Mouse (Mus musculus) naive thymus-derived CD4-positive, alpha-beta T cell, adult 2 months (primary cell): ENCODE measurements around the gene Bicc1.

Experiments
- DNase-seq: peaks from one replicate; pipeline ENCODE4 v3.0.0-alpha.2; 2011; ENCODE audit warnings: low read depth

Bicc1 gene

DNA sequence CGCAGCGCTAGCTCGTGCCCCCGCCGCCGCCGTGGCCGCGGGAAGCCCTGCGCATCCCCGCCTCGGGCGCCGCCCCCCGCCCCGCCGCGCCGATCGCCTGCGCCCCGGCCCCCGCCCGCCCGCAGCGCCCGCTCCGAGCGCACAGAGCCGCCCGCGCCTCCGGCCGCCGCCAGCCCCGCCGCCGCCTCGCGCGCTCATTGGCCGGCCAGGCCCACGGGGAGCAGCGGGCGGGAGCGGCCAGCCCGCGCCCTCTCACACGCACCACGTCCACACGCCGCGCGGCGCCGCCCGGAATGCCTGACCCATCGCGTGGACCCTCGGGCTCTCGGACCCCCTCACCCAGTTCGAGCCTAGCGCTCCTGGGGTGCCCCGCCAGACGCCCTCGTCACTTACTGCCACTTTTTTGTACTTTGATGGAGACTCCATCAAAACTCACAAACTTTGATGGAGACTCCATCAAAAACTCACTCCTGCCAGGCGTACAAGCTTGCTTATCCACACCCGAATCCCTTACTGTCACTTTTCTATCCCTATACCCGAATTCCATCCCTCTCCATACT is at the start of gene Bicc1:
Gene Bicc1 (minus strand): TSS at position 25 of the 560 bp plus-strand sequence.
- DNase-seq, result no peak

- no peak for DNase-seq
Measured at GRCm38 (mm10) chr10:71201512-71201911, 42.0 kb upstream of the Bicc1 start.

DNA sequence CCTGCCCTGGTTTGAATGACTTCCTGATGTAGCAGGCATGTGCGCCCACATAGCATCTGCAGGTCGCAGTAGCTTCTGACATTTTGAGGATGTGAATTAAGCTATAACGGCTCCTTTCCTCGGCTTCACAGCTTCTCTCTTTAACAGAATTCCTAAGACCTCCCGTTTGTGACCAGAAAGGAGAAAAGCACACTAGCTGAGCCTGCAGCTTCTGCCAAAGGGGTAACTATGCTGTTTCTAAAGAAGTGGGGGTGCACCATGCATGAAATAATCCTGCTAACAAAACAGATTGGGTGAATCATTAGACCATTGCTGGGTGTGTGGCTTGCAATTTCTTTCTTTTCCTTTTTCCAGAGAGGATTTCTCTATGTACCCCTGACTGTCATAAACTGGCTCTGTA is 41.5 kb upstream of the Bicc1 start:
- no peak for DNase-seq

GRCm38 (mm10) chr10:71198676-71199075 is 39.2 kb upstream of the Bicc1 start:
- DNase-seq, result no peak

DNA sequence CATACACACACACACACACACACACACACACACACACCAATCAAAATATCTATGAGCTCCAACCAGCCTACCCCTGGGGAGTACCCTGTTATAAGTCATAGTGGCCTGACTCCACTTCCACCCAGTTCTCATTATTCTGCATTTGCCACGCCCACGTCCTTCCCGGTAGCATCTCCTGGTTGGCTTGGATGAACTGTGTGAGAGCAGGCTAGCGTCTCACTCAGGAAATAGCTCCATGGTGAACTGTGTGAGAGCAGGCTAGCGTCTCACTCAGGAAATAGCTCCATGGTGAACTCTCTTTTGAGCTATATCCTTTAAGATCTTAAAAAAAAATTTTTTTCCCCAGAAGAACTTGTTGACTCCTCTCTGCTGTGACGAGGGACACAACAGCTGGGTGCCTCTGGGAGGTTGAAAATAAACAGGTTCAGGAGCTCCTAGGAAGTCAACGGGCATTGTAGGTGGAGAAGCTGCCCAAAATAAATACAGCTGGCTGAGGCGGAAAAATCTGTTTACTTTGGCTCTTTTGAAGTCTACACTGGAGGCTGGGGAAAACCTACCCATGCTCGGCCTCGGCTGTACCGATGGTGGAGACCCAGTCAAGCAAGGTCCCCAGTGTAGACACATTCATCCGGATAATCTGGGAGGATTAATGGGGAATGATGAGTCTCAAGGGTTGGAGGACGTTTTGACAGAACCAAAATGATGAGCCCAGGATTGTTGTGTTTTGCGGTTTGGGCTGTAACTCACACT is 37.7 kb upstream of the Bicc1 start:
- no peak for DNase-seq

DNA sequence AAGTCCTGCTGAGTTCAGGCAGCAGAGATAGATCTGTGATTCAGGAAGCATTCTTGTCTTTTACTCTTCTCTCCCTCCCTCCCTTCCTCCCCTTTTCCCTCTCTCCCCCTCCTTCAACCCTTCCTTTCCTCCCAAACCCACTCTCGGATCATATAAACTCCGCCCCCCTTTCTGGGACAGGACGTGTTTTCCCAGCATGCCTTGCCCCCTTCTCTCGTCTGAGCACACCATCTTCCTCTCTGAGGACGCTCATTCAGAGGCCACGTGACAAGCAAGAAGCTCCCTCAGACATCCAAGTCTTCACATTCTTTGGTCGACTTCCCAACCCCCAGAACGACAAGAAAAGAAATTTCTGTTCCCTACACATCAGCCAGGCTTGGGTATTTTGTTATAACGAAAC is 36.0 kb upstream of the Bicc1 start:
- no peak for DNase-seq

DNA sequence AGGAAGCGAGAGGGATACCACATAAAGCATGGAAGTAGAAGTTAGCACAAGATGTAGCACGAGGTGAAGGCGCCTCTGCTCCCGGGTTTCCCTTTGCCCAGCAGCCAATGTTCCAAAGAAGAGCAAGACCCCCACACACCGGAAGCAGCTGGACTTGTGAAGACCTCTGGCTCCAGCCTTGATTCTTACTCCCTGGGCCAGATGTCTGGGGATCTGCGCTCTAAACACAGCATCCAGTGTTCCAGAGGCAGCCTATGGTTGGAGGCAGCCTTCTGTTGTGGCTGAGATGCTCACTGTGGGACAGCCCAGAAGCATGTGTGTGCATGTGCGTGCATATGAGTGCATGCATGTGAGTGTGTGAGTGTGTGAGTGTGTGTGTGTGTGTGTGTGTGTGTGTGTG is 35.2 kb upstream of the Bicc1 start:
- no peak for DNase-seq

DNA sequence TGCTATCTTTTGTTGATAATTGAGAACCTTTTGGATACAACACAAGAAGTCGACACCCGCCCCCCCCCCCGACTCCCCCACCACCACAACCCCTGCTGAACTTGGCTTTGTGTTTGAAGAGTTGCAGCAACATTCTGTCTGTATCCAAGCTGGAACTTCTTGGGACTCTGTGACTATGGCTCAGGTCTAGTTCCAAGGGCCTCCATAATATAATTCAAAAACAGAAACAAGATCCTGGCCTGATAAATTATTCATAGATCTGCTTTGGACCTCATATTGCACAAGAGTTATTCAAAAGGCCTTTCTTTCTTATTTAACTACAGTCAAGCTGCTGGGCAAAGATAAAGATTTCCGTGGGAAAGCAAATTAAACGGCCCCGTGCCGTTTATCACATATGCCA is 33.8 kb upstream of the Bicc1 start:
- DNase-seq, result no peak

DNA sequence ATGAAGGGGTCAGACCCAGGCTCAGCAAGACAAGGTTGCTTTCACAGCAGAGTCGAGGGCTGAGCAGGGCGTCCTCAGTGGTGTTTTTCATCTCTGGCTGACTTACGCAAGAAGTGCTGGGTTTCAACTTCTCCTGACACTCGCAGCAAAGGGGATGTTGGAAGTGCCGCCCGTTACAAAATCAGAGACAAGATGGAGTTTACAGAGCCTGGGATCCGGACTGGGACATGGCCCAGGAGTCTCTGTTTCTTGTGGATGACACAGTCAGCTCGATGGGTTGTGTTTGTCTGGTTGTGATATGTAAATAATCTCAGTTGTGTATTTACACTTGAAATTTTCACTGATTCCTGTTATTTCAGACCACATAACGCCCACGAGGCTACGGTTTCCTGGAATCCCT is 33.4 kb upstream of the Bicc1 start:
- no peak for DNase-seq

- DNase-seq, result no peak
Measured at GRCm38 (mm10) chr10:71188681-71189080, 29.2 kb upstream of the Bicc1 start.

- DNase-seq, result no peak
Measured at GRCm38 (mm10) chr10:71185059-71185458, 25.6 kb upstream of the Bicc1 start.

GRCm38 (mm10) chr10:71183339-71184031 is 24.0 kb upstream of the Bicc1 start:
- DNase-seq, result no peak

DNA sequence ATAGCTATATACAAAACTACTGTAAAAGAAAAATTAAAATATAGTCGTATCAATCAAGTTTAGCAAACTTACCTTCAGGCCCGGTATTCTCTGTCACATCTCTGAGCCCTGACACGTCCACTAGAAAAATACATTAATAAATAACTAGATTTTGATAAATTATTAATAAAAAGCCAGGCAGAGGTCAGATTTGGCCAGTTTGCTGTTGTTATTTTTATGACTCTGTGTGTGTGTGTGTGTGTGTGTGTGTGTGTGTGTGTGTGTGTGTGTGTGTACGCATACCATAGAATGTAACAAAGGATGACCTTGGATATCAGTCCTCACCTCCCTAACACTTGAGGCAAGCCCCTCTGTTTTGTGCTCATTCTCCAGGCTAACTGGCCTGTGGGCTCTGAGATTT is 22.4 kb upstream of the Bicc1 start:
- no peak for DNase-seq

DNA sequence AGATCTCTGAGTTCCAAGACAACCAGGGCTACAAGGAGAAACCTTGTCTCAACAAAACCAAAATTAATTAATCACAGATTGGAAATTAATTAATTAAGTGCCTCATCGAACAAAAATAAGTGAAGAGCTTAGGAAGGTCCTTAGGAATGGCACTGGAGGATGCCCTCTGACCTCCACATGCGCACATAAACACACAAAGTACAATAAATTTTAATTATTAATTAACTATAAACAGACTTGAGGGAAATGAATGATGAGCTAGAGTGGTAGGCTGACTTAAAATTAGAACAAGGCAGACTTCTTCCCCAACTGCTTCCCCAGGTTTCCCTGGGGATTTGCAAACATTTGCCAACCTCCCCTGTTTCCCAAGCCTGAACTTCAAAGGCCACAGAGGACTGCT is 21.6 kb upstream of the Bicc1 start:
- no peak for DNase-seq

- DNase-seq, result no peak
Measured at GRCm38 (mm10) chr10:71180057-71180456, 20.6 kb upstream of the Bicc1 start.

GRCm38 (mm10) chr10:71177201-71177600 is 17.7 kb upstream of the Bicc1 start:
- no peak for DNase-seq

GRCm38 (mm10) chr10:71176341-71176740 is 16.8 kb upstream of the Bicc1 start:
- DNase-seq, result no peak

DNA sequence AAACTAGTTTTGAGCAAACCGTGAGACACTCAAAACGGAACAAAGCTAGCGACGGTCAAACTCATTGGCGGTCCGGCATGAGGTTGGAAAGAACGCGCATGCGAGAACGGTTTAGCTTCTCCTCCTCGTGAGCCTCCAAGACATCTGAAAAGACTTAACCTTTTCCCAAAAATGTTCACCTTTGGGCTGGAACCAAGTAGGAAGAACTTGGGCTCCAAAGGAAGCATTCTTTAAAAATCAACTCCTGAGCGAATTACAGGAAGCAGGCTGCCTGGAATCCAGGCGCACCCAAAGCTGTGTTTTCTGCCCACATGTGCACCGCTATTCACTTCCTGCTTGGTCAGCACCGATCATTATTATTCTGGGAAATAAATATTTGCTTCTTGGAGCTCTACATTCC is 15.8 kb upstream of the Bicc1 start:
- DNase-seq, result no peak

DNA sequence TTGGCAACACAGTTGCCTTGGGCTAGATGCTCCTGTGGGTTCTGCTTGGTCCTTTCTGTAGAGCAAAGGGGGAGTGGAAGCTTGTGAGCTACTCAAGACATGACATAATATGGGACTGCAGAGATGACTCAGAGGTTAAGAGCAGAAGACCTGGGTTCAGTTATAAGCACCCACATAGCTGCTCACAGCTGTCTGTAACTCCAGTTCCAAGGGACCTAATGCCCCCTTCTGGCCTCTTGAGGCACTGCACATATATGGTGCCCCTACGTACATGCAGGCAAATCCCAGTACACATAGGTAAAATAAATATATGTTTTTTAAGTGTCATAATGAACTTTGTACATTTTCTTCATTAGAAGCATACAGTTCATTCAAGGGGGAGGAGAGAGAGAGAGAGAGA is 11.9 kb upstream of the Bicc1 start:
- no peak for DNase-seq

DNA sequence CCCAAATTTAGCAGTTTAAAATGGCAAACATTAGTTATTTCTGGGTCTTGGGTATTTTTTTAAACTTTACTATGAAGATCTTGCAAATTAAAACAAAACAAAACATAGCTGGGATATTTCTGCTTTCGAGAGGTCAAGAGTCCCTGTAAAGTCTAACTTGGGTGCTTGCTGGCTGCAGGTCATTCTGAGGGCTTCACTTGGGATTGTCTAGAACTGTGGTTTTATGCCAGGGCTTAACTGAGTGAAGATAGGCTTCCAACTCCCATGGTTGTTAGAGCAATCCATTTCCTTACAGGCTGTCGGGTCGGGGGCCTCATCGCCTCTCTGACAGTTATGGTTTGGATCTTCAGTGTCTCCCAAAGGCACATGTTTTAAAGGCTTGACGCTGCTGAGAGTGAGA is 11.3 kb upstream of the Bicc1 start:
- DNase-seq, result no peak

- no peak for DNase-seq
Measured at GRCm38 (mm10) chr10:71169811-71170210, 10.3 kb upstream of the Bicc1 start.

DNA sequence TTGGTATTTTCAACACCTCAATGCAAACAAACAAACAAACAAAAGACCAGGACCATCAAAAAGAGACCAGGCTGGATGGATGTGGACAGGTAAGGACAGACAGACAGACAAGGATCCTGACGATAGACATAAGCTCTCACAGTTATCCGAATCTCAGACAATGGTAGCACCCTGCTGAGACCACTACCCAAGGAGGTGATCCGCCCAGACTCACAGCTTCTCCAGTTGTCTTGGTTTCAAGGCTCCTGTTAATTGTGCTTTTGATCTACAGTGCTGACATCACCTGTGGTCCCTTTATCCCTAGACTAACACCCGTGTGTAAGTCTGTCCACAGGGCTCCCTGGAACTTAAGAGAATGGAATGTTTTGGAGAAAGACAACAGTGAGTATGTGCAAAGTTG is 9.7 kb upstream of the Bicc1 start:
- DNase-seq, result no peak

DNA sequence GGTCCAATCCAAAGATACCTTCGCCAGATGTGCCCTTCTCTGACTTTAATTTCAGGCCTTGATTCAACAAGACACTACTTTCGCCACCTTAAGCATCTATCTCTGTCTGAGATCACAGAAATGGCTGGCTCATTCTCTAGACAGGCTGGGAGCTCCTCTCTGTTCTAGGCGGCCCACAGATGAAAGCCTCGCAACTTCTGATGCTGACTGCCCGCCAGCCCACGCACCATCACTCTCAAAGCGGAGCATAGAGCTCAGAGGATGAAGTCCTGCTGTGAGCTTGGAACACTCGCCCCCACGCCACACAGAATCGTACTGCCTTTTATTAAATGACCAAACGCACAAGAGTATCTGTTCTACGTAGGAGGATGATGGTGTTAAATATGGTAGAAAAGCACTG is 949 bp upstream of the Bicc1 start:
- DNase-seq, result no peak
